Mouse (Mus musculus): Measurements from ENCODE around the gene Lins1. TPM values are rescaled to one million over a fixed set of nuclear protein-coding genes. Genes with fewer than 3 reads are reported as not detected.

Lins1 gene
- 7.4 to 11.3 TPM (median 8.6 TPM) in 4 replicates for total RNA-seq (2023)

DNA sequence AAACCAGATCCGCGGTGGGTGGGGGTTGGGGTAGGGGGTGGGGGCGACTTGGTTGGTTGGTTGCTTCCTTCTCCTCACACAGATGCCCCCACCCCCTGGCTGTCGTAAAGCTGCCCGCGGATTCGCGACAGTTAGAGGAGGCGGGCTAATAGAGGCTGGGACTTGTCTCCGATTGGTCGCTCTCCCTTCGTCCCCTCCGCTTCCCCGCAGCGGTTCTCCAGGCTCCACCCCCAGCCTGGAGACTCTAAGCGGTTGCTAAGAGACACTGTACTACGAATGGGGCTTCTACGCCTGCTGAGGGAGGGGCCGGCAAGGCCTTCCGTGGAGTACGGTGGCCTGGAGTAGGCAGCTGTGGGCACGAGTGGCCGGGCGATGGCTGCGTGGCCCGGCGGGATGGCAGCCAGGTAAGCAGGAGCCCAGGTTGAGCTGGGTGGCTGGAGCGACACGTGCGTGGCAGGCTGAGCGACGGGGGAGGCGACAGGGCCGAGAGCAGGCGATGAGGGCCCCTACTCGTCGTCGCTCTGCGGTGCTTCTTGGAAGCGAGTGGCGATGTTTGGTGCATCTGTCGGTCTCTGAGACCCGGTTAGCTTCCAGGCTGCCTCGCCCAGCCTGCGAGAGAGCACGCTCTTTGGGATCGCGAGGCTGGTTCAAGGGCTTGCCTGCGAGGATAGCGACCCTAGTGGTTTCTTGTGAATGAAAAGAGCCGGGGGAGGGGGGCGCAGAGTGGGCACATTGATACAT is at the start of gene Lins1:
Gene Lins1 (plus strand): TSS at position 270 of the 741 bp plus-strand sequence.

DNA sequence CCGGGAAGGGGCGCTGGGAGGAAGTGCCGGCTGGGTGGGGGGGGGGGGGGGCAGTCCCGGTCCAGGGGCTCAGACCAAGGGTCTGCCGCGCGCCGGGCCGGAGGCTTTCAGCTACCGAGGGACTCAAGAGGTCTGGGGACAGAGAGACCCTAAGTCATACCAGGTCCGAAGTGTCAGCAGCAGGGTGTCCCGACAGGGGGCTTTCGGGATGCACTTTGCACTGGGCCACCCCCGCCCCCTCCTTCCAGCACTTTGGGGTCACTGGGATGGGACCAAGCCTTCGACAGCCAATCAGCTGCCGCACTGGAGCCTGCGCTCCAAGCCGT is 432 bp upstream of the Lins1 start, which contains the start of gene Asb7:
Gene Asb7 (minus strand): TSS at position 303 of the 326 bp plus-strand sequence.

DNA sequence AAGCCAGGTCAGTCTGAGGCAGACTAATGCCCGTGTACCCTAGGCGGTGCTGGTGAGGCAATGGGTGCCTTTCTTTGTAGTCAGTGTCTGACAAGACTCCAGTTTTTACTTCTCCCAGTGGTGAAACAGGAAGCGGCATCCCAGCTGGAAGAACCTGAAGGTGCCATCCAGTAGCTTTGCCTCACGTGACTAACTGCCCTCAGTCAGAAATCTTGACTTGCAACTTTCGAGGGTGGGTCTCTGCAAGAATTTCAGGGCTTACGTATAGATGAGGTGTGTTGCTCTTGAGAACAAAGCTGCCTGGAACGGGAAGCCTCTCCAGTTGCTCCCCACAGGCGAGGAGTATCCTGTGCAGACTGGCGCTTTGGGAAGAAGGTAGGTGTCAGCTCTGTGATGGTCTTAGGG is 53.7 kb downstream of the Lins1 start, which contains the start of gene Cers3:
Gene Cers3 (plus strand): TSS at position 128 of the 405 bp plus-strand sequence.

Other genes with a start within 250 kb of the Lins1 start
- gene Asb7, start 293 bp upstream of the Lins1 start, total RNA-seq (2023), result 16.0 to 19.7 TPM (median 18.3 TPM) in 4 replicates
- gene Cers3, start 53.6 kb downstream of the Lins1 start, total RNA-seq (2023), result not detected in 4 replicates
- gene Adamts17, start 149.8 kb downstream of the Lins1 start, total RNA-seq (2023), result not detected in 4 replicates

Data from B cell, adult 62 days (primary cell).